Mouse (Mus musculus) frontal cortex, adult 2 months (tissue): ENCODE data around the gene Itga9. TPM values are rescaled to one million over a fixed set of nuclear protein-coding genes. Genes with fewer than 3 reads are reported as not detected.

Source experiments
- DNase-seq, 2 experiments: peaks; one replicate each; pipeline ENCODE4 v3.0.0; 2022; ENCODE audit warnings: low spot score in 1 of 2; ENCODE audit errors: extremely low spot score in 1 of 2
- polyA plus RNA-seq: library from polyadenylated mRNA; depleted of rRNA; stranded (reverse); fragments of >200 nt; gene quantifications from 2 replicates; pipeline ENCODE4 v1.2.3, GENCODE M21; 2012

Gene Itga9
- polyA plus RNA-seq, 1 experiment: 2.5 TPM

DNA sequence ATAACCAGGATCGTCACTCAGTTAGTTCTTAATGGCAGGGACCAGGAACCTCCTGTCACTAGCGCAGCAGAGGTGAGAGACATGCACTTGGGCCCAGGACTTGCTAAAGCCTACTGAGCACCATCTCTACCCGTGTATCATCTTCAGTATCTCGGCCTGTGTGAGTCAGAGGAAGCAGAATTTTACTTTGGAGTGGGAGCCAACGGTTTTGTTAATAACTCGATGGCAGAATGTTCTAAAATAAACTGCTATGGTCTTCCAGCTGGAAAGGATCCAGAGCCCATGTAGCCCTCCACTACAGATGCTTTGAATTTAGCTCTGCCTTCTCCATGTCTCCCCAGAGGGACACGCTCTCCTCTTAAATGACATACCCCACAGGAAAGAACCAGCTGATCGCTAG lies 75.7 kb downstream of the Itga9 start:
- peak in 1 of 2 experiments; percentile 17 for DNase-seq

DNA sequence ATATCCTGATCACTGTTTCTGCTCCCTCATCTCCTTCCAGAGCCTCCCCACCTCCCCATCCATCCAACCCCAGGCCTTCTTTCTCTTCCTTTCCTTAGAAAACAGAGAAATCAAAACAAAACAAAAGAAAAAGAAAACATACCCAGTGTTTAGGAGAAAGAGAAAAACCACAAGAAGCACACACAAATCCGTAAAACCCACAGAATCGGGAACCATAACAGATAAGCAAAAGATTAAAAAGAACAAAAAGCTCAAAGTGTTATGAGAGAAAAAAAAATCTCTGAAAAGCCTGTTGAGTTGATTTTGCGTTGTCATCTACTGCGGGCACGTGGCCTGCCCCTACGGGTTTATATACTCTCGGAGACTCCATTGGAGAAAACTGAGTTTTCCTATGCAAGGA lies 77.0 kb downstream of the Itga9 start:
- no peak for DNase-seq

DNA sequence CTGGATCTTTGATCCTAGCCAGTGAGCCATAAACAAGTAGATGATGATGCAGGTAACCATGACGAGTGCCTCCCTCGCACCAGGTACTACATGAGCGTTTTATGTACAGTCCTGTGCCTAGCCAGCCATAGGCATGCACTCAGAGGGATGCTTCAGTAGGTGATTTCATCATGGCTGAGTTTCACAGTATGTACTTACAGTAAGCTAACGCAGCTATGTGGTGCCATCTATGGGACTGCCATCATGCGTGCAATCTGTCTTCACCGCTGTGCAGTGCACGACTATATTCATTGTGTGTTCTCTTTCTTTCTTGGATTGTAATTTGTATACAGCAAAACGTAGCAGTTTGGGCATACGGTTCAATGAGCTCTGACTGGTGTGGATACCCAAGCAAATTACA lies 77.9 kb downstream of the Itga9 start:
- DNase-seq: peak in 1 of 2 experiments; percentile 30

- DNase-seq: no peak
Measured at GRCm38 (mm10) chr9:118686166-118686961, 79.9 kb downstream of the Itga9 start.

- no peak for DNase-seq
Measured at GRCm38 (mm10) chr9:118688248-118688647, 81.8 kb downstream of the Itga9 start.

GRCm38 (mm10) chr9:118688921-118689451 lies 82.5 kb downstream of the Itga9 start:
- DNase-seq: no peak

DNA sequence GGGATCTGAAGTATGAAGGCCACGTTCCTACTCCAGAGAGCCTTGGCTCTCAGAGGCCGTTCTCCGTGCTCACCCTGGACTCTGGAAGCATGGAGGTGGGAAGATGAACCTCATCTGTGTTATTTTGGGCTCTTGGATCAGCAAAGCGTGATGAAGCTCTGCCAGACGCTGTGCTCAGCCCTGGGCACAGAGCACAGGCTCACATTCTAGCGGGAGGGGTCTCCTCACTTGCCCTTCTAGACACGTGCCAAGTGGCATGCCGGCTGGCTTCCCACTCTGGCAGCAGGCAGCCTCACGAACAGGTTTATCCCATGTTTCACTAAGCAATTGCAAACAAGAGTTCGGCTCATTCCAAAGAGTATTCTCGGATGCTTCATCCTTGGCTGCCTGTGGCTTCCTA lies 86.8 kb downstream of the Itga9 start:
- peak; percentile 55 to 70 for DNase-seq

DNA sequence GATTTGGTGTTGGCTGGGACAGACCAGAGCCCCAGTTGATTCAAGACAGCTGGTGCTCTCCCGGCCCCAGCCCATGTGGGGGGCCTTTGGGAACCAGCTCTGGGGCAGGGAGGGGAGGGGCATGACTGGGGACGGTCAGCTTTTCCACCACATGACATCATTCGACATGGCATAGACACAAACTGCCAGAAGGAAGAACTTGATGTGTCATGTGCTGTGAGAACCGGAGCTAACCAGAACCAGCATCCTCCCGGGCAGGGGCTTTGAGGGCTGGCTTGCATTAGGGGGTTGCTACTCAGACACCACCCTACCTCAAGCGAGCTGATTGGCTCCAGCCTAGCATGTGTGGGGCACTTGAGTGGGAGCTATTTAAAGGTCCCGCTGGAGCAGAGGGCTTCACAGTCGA lies 87.9 kb downstream of the Itga9 start:
- DNase-seq: no peak

- DNase-seq: no peak
Measured at GRCm38 (mm10) chr9:118698191-118698590, 91.7 kb downstream of the Itga9 start.

DNA sequence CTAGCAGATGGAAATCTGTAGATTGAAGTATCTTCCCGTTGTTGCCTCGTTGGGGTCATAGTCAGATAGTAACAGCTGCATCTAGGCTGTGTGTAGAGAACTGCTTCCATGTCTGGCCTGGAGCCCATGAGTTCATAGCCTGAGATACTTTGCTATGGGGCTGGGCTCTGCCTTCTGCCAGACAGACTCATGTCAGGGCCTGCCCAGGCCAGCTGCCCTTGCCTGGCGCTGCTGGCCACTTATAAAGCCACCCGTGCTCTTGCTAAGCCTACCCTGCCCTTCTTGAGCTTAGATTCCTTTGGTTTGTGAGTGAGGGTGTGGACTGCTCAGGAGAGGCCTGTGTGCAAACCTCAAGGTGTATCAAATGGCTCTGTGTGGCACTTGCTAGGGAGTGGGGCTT lies 93.2 kb downstream of the Itga9 start:
- DNase-seq: no peak

DNA sequence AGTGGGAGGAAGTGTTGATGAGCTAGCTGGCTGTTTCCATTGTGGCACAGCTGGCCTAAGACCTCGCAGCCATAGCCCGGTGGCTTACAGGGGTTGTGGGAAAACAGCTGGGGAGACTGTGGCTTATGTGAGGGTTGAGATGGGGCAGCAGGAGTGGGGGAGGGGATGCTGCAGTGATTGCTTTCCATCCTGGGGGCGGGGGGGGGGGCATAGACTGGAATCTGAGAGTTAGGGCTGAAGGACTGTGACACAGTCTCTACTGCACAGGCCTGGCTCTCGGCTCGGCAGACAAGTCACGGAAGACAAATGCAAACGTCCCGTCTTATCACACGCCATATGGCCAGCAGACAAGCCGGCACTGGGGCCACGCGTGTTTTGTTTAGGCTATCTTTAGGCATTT lies 94.4 kb downstream of the Itga9 start:
- no peak for DNase-seq

DNA sequence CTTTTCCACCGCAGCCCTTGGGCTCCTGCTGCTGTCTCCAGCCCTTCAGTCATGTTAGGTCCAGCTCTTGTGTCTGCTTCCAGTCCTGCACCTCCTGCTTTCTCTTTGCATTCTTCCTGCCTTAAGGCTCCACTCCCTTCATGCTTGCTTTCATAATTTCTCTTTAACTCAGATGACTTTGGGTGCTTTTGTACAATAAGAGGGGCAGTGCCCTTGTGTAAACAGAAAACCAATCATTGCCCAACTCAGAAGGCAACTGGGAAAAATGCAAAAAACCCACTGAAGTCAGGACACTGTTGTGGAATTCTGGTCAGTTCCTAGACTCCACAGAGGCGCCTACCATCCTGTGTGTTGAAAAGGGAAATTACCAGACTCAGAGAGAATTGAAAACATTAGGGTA lies 95.3 kb downstream of the Itga9 start:
- DNase-seq: no peak

- DNase-seq: no peak
Measured at GRCm38 (mm10) chr9:118703146-118703545, 96.7 kb downstream of the Itga9 start.

- DNase-seq: no peak
Measured at GRCm38 (mm10) chr9:118705381-118706074, 99.0 kb downstream of the Itga9 start.

GRCm38 (mm10) chr9:118706176-118706975 lies 99.9 kb downstream of the Itga9 start:
- DNase-seq: peak in 1 of 2 experiments; percentile 51

- no peak for DNase-seq
Measured at GRCm38 (mm10) chr9:118710625-118711024, 104.1 kb downstream of the Itga9 start.

DNA sequence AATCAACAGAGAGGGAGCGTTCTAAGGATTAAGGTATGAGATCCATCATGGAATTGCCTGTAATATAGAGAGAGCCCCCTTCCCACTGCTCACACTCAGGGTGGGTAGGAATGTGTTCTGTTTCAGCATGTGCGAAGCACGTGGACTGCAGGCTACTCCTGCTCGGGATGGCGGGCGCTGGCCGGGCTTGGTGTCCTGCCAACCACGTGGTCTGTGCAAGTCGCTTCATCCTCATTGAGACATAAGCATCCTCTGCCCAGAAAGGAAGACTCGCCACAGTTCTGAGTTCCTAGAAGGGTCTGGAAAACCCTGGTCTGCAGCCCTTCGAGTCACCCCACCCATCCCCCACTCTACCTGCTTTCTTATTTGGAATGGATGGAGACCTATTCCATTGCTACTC lies 105.3 kb downstream of the Itga9 start:
- no peak for DNase-seq

DNA sequence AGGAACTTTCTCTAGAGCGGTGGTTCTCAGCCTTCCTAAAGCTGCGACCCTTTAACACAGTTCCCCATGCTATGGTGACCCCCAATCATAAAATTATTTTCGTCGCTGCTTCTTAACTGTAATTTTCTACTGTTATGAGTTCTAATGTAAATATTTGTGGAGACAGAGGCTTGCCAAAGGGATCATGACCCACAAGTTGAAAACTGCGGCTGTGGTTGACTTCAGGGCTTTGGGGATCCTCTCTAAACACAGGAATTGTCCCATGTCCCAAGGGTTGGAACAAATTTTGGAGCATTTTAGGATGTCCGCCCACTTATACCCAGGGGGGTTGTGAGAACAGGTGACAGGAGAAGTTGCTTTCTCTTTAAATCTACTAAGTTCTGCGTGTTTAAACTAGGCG lies 107.0 kb downstream of the Itga9 start:
- DNase-seq: no peak

- DNase-seq: no peak
Measured at GRCm38 (mm10) chr9:118714536-118714935, 108.0 kb downstream of the Itga9 start.

- DNase-seq: no peak
Measured at GRCm38 (mm10) chr9:118715971-118716628, 109.6 kb downstream of the Itga9 start.
